Mouse (Mus musculus) erythroblast, embryonic 14.5 days (primary cell): ENCODE results near the gene Spata46.

ENCODE experiments used
- GATA1 ChIP-seq: IDR thresholded peaks from 2 replicates; pipeline ENCODE4 v1.6.1; 2012; ENCODE audit warnings: low read length, inconsistent platforms, mixed read lengths
- TAL1 ChIP-seq: IDR thresholded peaks from 3 replicates; pipeline ENCODE4 v1.6.1; 2012; ENCODE audit warnings: low read length, inconsistent platforms, mixed read lengths

DNA sequence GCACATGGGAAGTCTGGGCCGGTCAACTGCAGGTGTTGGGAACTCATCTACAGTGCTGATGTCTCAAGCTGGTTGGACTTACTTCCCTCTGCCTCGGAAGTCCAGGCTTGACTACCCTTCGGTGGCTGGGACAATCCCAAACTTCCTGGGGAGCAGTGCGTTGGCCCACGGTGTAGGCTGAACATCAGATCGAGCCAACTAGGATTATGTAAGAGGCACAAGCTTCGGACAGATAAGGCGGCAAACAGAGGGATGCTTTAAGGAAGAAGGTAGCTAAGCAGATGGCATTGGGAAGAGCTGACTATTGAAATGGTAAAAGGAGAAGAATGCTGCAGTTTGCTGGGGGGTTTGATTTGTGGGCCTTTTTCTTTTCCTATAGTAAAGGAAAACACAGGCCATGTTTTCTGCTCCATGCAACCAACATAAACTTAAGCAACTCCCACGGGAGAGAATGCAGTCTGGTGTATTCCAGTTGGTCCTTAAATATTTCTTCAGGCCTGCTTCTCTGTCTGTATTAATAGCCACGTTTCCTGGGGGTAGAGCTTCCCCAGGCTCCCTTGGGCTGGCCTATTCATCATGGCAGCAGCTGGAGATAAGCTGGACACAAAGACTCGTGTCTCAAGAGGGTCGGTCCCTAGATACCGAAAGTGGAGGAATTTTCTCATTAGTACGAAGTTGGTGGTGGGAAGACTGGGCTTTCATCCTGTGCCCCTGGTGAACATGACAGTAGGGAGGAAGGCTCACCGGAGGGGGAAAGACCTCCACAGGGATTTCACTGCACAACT is 13.6 kb upstream of the Spata46 start:
- no peak for TF ChIP-seq GATA1
- no peak for TF ChIP-seq TAL1
